Mouse (Mus musculus) brain, embryonic 14.5 days (tissue): ENCODE measurements around the gene Dnah17.

Source experiments
- CTCF ChIP-seq: fragments of 200-500 bp; IDR thresholded peaks from 2 replicates; pipeline ENCODE4 v1.5.1; 2012; ENCODE audit warnings: inconsistent platforms, mild to moderate bottlenecking, moderate library complexity, borderline replicate concordance; ENCODE audit not compliant: insufficient read depth, insufficient read length; ENCODE audit errors: extremely low read depth
- POLR2A ChIP-seq: fragments of 200-500 bp; IDR thresholded peaks from 2 replicates; pipeline ENCODE4 v1.6.1; 2012; ENCODE audit warnings: mild to moderate bottlenecking, inconsistent platforms, borderline replicate concordance; ENCODE audit not compliant: poor library complexity, insufficient read depth, insufficient read length, severe bottlenecking; ENCODE audit errors: extremely low read depth

DNA sequence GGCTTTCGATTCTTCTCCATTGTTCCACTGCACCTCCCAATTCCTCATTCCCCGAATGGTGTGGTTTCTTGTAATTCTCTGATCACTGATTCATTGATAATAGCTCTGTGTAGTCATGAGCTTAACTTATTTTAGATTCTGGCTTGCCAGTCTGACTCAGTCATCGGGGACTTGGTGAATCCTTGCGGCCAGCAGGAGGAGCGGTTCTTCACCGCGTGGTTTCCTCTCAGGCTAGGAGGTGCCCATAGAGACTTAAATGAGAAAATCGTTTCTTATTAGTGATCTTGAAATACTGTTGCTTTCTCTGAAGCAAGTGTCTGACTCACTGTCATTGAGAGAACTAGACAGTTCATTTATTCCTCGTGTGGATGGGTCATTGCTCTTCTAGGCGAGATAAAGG lies 140.5 kb downstream of the Dnah17 start:
- TF ChIP-seq CTCF = peak; percentile 7; the same call in 1 of the 2 replicates
- TF ChIP-seq POLR2A = no peak
